Mouse (Mus musculus) cortical plate, adult 2 months (tissue): Measurements from ENCODE around the gene Necap1.

Experiments used
- CTCF ChIP-seq: fragments of 200-500 bp; IDR thresholded peaks from 2 replicates; pipeline ENCODE4 v1.5.1; 2011; ENCODE audit warnings: mild to moderate bottlenecking, control low read depth, low read length; ENCODE audit not compliant: insufficient read depth; ENCODE audit errors: extremely low read depth
- POLR2A ChIP-seq: fragments of 200-500 bp; IDR thresholded peaks from 2 replicates; pipeline ENCODE4 v1.6.1; 2011; ENCODE audit warnings: mild to moderate bottlenecking, low read length, control low read depth; ENCODE audit not compliant: insufficient read depth; ENCODE audit errors: extremely low read depth

DNA sequence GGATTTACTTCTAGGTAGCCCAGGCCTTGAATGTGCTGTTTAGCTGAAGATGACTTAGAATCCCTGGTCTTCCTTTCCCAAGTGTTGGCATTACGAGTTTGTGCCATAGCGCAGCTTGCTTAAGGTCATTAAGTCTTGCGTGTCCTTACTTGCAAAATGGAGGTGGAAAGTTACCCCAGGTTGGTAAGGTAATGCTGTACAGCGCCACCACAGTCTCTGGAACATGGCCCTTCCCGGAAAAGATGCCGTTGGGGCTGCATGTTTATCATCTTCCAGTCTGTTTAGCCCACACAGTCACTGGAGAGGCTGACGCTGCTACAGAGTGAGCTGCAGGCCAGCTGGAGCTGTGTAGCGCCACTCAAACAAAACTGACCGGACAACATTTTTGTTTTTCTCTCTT, 9.3 kb downstream of the Necap1 start:
- no peak for TF ChIP-seq CTCF
- TF ChIP-seq POLR2A, result no peak
